Mouse (Mus musculus) erythroblast, embryonic 14.5 days (primary cell): ENCODE measurements at regions not wholly inside any gene's neighbourhood (a gene's known extent, or its start where the extent isn't known, plus 50 kb on each side); places are given as distances from the start of the nearest gene placed in this dataset.

Experiments used
- GATA1 ChIP-seq: IDR thresholded peaks from 2 replicates; pipeline ENCODE4 v1.6.1; 2012; ENCODE audit warnings: low read length, inconsistent platforms, mixed read lengths
- TAL1 ChIP-seq: IDR thresholded peaks from 3 replicates; pipeline ENCODE4 v1.6.1; 2012; ENCODE audit warnings: low read length, inconsistent platforms, mixed read lengths

- TF ChIP-seq GATA1 = no peak
- TF ChIP-seq TAL1 = no peak
These were observed 68.2 kb upstream of the Creb5 start for GRCm38 (mm10) chr6:53218871-53219286.
